Mouse (Mus musculus) mature B cell (primary cell): ENCODE data around the gene Arhgef2.
"Not testable (repeated sequence)": the region's sequence is repeated elsewhere in the genome, so short reads cannot be mapped to it uniquely, and the experiment has no call there.

Source experiments
- in situ Hi-C: fragments of 300-500 bp; cut with MboI; formaldehyde crosslinking; loops from 2 replicates; pipeline ENCODE4 v1.14.3; 2019

The Arhgef2 gene

DNA sequence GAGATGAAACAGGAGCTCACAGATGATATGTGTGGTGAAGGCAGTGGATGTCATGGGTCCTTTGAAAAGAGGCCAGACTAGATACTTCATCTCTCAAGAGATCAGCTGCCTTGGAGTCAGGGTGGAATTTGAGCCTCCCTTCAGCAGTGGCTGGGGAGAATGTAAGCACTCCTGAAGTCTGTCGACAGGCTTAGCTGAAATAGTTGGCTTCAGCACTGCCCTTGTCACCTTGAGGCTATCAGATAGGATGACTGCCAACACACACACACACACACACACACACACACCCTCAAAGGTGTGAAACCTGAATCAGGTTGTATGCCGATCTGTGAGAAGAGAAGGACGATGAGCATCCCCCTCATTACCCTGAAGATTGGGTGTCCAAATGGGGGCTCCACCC is 14.7 kb upstream of the Arhgef2 start:
- in situ Hi-C loops, result no loop called here

DNA sequence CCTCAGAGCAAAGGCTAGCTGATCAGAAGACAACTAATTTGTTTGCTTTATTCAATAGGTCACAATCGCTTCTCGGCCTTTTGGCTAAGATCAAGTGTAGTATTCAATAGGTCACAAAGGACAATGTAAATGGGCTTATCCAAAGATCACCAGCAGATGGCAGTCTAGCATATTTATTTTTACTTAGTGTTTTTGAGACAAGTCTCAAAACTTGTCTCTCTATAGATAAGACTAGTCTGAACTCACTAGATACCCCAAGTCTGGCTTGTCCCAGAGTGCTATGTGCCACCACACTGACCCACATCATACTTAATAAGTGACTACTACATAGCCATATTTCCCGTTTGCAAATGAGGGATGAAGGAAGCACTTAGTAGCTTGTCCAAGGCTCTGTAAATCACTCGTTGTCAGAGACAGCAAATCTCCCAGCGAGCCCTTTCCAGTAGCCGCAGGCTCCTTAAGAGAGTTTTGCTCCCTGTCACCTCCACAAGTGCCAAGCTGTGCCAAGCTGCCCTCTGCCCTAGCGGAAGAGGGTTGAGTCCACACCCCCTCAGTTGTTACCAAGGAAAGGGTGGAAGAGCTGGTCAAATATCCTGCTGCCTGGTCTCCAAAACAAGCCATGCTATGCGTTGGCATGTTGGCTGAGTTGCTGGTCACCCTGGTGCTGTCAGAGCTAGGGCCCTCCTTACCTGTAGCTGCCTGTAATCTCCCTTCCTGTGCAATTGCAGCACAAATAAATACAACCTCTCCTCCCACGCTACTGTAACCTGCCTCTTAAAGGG is 13.6 kb upstream of the Arhgef2 start:
- in situ Hi-C loops, result no loop called here

DNA sequence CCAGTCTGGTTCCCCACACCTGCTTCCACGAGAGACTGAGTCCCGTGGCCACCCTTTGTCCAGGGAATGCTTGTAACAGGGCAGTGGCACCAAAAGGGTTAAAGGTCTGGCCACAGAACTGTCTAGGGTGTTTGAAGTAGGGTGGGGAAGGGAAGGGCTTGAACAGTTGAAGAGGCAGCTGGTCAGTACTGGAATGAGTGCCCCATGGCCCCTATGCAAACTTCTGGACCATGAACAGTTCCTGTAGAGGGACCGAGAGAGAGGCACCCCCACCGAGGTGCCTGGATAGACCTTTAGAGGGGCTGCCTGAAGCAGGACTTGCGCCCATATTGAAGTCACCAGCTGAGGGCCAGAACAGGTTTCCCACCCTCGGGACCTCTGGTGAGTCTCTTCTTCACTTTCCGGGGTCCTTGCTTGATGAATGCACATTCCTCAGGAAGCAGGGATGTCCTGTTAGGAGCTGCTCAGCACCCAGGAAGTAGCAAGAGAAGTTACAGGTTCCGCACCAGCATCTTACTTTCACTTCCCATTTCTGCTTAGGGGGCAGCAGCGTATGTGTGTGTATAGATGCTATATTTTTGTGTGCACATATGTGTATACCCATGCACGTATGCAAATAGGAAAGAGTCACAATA is 12.7 kb upstream of the Arhgef2 start:
- in situ Hi-C loops, result no loop called here

DNA sequence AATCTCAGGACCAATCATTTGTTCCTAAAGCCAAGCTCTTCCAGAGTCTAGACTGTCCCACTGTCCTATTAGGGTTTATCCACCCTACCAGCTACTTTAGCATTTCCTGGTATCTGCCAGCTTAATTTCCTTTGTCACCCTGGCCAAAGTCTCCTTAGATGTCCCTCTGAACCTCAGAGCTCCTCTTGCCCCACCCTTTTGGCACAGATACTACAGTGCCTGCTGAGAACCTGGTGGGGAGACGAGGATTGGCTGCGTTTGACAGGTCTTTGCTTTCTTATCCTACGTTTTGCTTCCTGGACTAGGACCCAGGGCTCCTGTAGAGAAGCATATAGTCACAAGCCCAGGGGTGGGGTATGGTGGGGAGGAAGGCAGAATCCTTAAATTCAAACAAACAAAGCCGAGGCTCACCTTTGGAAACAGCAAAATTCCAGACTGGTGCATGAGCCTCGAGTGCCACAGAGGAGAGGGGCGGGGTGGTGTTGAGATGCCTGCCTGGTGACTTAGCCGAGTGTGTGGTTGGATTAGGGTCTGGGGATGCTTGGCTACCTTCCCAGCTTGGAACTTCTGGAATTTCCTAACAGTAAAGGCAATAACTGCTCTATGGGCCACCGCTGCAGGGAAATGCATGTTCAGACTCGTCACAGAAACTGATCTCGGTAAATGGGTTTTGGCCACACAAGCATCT is 11.7 kb upstream of the Arhgef2 start:
- in situ Hi-C loops, result no loop called here

DNA sequence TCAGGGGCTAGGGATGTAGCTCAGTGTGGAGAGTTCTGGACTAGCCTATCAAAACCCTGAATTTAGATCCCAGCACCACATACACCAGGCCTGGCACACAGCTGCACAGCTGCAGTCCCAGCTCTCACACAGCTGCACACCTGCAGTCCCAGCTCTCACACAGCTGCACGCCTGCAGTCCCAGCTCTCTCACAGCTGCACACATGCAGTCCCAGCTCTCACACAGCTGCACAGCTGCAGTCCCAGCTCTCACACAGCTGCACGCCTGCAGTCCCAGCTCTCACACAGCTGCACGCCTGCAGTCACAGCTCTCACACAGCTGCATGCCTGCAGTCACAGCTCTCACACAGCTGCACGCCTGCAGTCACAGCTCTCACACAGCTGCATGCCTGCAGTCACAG is 9.2 kb upstream of the Arhgef2 start:
- in situ Hi-C loops, result not testable (repeated sequence)

DNA sequence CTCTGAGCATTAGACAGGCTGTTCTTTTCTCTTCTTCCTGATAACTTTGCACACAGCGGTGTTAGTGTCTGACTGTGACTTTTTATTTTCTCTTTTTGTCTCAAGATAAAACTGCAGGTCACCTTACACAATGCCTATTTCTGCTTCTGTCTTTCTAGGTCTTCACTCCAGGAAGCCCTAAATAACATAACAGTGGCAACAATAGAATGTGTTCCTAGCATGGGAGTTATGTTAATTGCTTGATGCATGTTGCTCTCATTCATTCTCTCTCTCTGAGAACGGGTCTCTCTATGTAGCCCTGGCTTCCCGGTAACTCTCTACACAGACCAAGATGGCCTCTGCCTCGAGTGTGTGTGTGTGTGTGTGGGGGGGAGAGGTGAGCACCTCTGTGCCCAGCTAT is 3.3 kb upstream of the Arhgef2 start:
- in situ Hi-C loops, result no loop called here

DNA sequence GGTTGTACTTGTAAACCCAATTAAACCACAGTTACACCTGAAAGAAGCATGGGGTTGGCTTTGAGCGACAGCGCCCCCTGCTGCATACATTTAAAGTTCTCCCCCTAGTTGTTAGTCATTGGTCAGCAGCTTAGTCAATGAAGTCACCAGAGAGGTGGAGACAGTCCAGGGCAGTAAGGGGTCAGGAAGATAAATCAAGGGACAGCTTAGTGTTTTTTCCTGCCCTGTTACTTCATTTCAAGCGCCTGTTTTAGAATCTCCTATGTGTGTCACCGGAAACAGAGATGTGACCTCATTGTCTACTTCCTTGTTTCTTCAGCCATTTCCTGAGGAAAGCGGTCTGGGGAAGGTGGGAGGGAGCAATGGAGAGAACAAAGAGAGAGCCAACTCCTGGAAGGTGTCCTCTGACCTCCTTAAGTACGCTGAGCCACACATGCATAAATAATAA is 2.0 kb upstream of the Arhgef2 start:
- in situ Hi-C loops, result no loop called here

DNA sequence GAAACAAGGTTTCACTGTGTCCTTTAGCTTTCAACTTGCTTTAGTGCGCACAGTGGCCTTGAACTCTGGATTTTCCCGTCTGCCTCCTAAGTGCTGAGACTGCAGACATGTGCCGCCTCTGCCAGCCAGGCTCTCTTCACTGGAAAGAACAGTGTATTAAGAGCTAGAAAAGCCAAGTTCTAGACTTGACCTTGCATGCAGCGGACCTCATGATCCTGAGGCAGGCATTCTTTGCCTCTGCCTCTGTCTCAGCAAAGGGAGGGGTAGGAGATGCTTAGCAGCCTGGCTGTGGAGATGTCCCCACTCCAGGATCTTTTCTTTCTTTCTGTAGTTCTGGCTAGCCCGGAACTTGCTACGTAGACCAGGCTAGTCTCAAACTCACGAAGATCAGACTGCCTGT is 903 bp upstream of the Arhgef2 start:
- in situ Hi-C loops, result loop anchor here (5.0 kb wide), 1 partner anchor 37 kb away; no protein-coding TSS in a partner anchor

DNA sequence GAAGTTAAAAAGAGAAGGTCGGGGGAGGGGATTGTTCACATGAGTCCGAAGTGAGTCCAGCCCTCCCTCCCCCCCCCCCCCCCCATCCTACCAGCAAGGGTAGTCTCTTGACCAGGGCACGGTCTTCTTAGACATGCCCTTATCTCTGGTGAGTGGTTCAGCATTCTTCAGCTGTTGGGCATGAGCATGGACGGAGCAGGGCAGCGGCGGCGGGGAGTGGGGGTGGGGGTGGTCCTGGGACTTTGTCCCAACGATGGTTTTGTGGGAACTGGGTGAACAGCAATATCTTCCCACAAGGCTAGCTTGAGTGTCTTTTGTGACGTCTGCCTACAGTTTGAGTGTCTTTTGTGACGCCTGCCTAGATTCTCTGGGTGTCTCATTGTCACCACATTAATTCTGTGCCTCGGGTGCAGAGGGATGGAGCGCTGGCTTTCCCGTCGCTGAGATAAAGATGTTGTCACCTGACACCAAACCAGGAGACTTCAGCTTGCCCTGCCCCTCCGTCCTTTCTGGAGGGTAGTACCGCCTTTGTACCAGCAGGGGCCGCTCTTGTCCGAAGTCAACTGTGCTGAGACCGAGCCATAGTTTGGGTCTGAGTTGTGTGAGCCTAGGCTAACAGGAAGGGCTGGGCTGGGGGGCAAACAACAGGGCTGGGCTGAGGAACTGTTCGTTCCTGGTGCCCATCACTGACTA is 1.4 kb downstream of the Arhgef2 start:
- in situ Hi-C loops, result loop anchor here (5.0 kb wide), 1 partner anchor 35 kb away; no protein-coding TSS in a partner anchor

DNA sequence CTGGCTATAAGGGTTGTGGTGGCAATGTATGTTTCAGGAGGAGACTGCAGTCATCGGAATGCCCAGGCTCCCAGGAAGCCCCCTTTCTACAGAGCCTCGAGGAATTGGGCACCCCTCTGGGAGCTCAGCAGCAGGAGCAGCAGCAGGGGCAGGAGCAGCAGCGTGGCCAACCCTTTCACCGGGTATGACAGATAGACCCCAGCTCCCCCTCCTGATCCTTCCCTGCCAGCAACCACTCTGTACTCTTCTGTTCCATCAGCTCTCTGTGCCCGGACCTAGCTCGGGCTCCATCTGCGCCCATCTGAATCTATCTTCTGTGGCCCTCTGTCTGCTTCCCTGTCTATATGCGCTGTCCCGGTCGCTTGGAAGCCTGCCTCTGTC is 2.0 kb downstream of the Arhgef2 start:
- in situ Hi-C loops, result loop anchor here (5.0 kb wide), 1 partner anchor 35 kb away; no protein-coding TSS in a partner anchor

DNA sequence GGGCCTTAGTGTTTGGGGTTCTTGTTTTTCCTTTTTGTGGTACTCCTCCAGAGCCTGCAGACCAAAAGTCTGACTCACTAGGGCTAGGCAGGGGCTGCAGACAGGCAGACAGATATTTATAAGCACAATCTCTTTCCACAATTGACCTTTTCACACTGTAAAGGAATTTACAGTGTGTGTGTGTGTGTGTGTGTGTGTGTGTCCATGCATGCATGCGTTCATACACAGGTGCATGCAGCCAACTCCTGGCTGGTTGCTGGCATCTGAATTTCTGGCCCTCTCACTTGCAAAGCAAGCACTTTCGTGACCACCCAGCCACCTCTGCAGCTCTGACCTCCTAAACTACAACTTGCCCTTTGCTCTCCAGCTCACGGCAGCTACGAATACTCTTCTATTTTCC is 3.3 kb downstream of the Arhgef2 start:
- in situ Hi-C loops, result loop anchor here (5.0 kb wide), 1 partner anchor 33 kb away; no protein-coding TSS in a partner anchor

DNA sequence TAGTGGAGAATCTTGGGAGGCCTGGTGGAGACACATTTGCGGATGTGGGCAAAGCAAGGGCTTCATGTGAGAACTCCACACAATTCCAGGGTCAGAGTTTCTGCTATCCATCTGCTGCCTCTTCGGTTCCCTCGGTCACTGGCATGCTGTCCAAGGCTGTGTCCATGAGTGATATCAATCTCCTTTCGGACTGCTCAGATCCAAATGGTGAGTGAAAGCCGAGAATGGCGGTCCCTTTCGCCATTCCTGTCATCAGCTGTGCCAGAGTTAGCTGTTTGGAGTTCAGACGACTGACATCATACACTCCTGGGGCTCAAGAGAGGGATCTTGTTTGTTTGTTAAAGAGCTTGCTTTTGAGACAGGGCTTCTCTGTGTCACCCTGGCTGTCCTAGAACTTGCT is 8.7 kb downstream of the Arhgef2 start:
- in situ Hi-C loops, result no loop called here

DNA sequence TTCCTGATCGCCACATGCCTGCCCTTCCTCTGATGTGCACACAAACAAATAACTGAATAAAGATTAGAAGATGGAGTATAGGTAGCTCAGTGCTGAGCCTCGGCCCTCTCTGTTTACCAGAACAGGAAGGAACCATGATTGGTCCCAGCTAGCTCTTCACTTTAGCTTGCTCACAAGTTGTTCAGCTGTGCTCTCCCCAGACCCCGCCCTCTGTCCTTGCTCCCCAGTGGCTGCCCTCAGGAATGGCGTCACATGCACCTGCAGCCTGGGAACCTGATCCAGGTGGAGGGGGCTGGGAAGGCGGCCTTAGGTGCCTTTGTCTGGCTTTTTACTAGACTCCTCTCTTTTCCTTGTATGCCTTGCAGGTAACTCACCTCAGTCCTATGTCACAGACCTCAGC is 9.4 kb downstream of the Arhgef2 start:
- in situ Hi-C loops, result no loop called here

DNA sequence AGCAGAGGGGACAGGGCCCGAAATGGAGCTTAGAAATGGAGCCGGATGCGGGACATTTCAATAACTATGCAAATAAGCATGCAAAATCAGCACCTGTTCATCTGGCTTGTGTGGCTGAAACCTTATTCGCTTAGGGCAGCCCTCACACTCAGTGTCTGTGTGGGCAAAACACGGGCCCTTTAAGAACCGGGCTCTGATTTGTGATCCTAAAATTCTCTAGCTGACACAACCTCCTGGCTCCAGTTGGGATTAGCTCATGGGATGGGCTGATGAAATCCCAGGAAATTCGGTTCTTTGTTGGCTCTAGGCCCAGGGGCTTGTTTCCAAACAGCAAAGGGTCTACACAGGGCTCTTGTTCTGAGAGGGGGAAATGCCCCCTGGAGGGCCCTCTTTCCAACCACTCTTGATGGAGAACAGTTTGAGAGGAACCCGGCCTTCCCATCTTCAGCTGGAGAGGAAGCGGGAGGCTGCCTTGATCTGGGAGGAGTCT is 10.2 kb downstream of the Arhgef2 start:
- in situ Hi-C loops, result no loop called here

DNA sequence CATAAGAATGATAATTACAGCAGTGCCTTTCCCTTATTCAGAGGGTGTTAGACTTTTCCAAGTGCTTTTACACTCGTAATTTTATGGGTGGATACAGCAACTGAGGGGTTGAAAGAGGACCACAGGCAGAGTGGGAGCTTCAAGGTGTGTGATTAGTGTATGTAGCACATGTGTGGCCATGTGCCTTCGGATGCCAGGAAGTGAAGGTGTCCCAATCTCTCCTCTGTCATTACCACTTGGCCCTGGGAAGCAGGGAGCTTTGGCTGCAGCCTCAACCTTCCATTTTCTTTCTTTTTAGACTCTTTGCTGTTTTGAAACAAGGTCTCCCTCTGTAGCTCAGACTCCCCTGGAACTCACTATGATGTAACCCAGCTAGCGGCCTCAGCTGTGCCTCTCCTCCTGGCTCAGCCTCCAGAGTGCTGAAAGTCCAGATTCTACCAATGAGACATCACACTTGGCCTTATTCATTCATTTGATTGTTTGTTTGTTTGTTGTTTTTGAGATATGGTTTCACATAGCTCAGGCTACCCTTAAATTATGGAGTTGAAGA is 11.3 kb downstream of the Arhgef2 start:
- in situ Hi-C loops, result no loop called here

DNA sequence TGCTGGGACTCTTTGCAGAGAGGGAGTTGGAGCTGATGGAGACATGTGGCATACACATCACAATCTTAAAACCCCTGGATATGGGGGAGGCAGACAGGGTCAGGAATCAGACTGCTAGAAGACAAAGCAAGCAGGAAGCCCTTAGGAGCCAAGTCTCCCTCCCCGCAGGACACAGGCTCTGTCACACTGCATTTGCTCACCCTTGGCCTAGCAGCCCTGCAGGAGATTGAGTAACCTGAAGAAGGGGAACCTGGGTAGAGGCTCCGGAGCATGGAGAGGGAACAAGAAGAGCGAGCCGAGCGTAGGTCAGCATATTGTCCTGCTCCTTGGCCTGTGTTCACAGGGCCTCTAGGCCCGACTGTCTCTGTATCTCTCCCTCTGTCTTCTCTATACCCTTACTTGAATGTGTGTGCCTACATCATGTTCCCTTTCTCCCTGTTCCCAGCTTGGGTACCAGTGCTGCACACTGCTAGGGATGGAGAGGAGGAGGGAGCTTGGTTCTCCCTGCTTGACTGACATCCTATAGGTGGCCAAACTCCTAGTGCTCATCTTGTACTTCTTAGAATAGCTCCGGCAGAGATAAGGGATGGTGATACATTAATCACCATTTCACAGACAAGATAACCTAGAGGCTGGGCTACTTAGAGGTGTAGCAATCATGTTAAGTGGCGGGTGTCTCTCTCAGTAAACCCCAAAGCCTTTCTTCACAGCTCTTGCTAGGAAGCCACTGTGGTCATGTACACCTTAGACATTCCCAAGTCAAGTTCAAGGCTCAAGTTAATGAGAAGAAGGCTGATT is 12.5 kb downstream of the Arhgef2 start:
- in situ Hi-C loops, result no loop called here

DNA sequence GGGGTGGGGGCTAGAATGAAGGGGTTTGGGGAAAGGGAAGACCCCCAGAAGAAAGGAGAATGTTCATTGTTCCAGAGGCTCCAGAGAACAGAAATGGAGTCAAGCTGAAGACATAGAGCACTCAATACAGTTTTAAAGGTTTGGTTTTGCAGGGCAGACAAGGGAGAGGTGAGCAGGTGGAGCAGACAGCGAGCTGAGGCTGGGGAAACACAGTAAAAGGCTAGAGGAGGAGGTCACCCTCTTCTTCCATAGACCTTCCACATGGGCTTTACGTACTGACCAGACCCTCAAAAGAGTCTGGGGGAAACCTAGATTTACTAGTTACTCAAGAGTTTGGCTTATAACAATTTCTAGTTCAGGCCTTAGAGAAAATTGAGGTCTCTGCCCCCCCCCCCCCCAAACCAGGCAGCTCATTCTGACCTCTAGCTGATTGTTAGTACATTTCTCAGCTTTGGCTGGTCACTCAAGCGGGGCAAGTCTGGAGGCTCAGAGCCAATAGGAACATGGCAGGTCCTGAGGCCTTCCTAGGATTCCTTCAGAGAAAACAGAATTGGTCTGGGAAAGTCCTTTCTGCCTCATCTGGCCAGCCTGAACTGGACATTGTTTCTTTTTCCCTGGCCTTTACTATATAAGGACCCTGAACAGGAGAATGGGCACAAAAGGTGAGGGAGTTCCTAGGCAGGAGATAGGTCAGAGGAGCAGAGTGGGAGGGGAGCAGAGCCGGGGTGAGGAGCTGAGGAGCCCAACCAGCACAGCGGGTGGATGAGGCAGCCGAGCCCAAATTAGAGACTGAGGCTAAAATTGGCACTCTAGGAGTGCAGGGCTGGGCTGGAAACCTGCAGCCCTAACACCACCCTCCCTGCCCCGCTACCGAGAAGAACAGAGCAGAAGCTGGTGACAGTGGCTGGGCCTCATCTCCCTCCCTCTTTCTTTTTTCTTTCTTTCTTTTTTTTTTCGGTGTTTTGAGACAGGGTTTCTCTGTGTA is 13.6 kb downstream of the Arhgef2 start:
- in situ Hi-C loops, result no loop called here

DNA sequence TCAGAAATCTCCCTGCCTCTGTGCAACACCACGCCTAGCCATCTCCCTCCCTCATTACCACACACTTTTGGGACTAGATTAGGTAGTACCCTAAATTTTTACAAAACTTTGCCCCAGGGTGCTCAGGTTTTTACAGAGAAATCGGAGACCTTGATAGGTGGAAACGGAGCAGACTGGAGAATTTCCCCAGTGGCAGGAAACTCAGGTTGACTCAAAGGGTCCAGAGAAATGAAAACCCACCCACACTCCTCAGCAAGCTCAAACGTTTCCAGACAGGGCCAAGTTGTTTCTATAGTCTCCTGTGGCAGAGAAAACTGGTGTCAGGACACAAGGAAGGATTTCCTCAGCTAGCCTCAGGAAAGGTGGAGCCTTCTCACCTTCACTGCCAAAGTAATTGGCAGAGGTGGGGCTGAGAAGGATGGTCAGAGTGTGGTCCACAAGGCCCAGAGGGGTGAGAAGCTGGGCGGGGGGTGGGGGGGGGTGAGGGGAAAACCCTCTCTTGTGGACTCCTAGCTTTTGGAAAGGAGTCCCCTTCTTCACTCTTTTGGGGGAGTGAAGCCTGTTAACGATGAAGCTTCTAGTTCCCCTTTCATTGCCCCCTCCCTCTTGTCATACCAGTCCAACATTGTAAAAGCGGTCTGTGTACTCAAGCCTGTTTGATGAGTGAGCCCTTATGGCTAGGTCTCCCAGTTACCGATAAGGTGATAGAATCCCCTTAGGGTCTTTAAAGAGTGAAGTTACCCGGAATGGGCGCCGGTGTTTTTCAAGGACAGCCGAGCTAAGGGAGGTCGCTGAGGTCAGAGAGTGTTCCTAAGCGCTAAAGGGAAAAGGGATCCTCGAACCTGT is 14.6 kb downstream of the Arhgef2 start:
- in situ Hi-C loops, result no loop called here
